Mouse (Mus musculus): ENCODE measurements around the gene Itfg2.

The Itfg2 gene

GRCm38 (mm10) chr6:128424269-128425019 is at the start of gene Itfg2:
TSS of gene Itfg2 (minus strand) at chr6:128424931.
- DNase-seq (ENCODE audit: low spot score), result peak; percentile 91

- no peak for DNase-seq (ENCODE audit: low spot score)
These were observed 49.4 kb upstream of the Itfg2 start for GRCm38 (mm10) chr6:128474112-128474511.

- DNase-seq (ENCODE audit: low spot score), result no peak
These were observed 44.7 kb upstream of the Itfg2 start for GRCm38 (mm10) chr6:128469451-128469850.

GRCm38 (mm10) chr6:128467298-128467697 is 42.6 kb upstream of the Itfg2 start:
- DNase-seq (ENCODE audit: low spot score), result no peak

- DNase-seq (ENCODE audit: low spot score), result no peak
These were observed 41.8 kb upstream of the Itfg2 start for GRCm38 (mm10) chr6:128466563-128466962.

- DNase-seq (ENCODE audit: low spot score), result no peak
These were observed 41.3 kb upstream of the Itfg2 start for GRCm38 (mm10) chr6:128466043-128466442.

GRCm38 (mm10) chr6:128464996-128465395 is 40.3 kb upstream of the Itfg2 start:
- DNase-seq (ENCODE audit: low spot score), result no peak

- DNase-seq (ENCODE audit: low spot score), result no peak
These were observed 36.9 kb upstream of the Itfg2 start for GRCm38 (mm10) chr6:128461606-128462005.

- no peak for DNase-seq (ENCODE audit: low spot score)
These were observed 36.2 kb upstream of the Itfg2 start for GRCm38 (mm10) chr6:128460729-128461503.

- DNase-seq (ENCODE audit: low spot score), result no peak
These were observed 35.6 kb upstream of the Itfg2 start for GRCm38 (mm10) chr6:128460321-128460720.

GRCm38 (mm10) chr6:128457186-128457585 is 32.5 kb upstream of the Itfg2 start:
- DNase-seq (ENCODE audit: low spot score), result no peak

GRCm38 (mm10) chr6:128455835-128456605 is 31.3 kb upstream of the Itfg2 start:
- DNase-seq (ENCODE audit: low spot score), result no peak

- no peak for DNase-seq (ENCODE audit: low spot score)
These were observed 22.3 kb upstream of the Itfg2 start for GRCm38 (mm10) chr6:128447063-128447462.

GRCm38 (mm10) chr6:128445761-128446535 is 21.2 kb upstream of the Itfg2 start:
- no peak for DNase-seq (ENCODE audit: low spot score)

- DNase-seq (ENCODE audit: low spot score), result no peak
These were observed 15.5 kb upstream of the Itfg2 start for GRCm38 (mm10) chr6:128440238-128440637.

- DNase-seq (ENCODE audit: low spot score), result no peak
These were observed 14.2 kb upstream of the Itfg2 start for GRCm38 (mm10) chr6:128438871-128439341.

GRCm38 (mm10) chr6:128438317-128438870 is 13.7 kb upstream of the Itfg2 start, which contains the start of gene Fkbp4:
TSS of gene Fkbp4 (minus strand) at chr6:128438677.
- peak; percentile 93 for DNase-seq (ENCODE audit: low spot score)

- peak; percentile 51 for DNase-seq (ENCODE audit: low spot score)
These were observed 13.1 kb upstream of the Itfg2 start for GRCm38 (mm10) chr6:128437731-128438316.

- DNase-seq (ENCODE audit: low spot score), result no peak
These were observed 12.6 kb upstream of the Itfg2 start for GRCm38 (mm10) chr6:128437288-128437687.

GRCm38 (mm10) chr6:128436356-128437005 is 11.8 kb upstream of the Itfg2 start:
- DNase-seq (ENCODE audit: low spot score), result no peak

All from ovary, adult 18-20 months (tissue).